Mouse (Mus musculus): ENCODE results near the gene Ralgds. TPM values are rescaled to one million over a fixed set of nuclear protein-coding genes. Genes with fewer than 3 reads are reported as not detected.

Ralgds gene
- polyA plus RNA-seq, 1 experiment = 36.9 TPM

DNA sequence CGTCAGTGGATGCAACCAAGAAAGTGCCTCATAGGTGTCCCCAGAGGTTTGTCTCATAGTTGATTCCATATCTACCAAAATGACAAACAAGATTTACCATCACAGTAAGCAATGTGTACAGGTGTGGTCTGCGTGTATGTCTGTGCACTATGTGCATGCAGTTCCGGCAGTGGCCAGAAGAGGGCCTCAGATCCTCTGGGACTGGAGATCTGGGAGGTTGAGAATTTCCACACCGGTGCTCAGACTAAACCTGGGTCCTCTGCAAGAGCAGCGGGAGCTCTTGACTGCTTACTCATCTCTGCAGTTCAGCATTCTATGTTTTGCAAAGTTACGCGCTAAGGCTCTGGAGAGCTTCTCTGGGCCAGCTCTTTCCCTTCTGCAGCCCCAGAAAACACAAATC lies 84.1 kb downstream of the Ralgds start:
- no peaks in the 10 kb centered on the region for H3K4me1 ChIP-seq (ENCODE audit: control insufficient read depth, insufficient read depth, low read length)
- no peak overlapping the region for H3K4me3 ChIP-seq (ENCODE audit: insufficient read depth, low read length)
- no peak overlapping the region for H3K27ac ChIP-seq (ENCODE audit: insufficient read depth, low read length)
- 0 out of 2 replicates have a peak, but pooled peaks have one; percentile 1 for TF ChIP-seq CTCF (IDR thresholded peaks at IDR 0.05; ENCODE audit: borderline replicate concordance, insufficient read depth, low read length)
- TF ChIP-seq POLR2A (IDR thresholded peaks at IDR 0.05; ENCODE audit: low read depth, low read length) = no peak

DNA sequence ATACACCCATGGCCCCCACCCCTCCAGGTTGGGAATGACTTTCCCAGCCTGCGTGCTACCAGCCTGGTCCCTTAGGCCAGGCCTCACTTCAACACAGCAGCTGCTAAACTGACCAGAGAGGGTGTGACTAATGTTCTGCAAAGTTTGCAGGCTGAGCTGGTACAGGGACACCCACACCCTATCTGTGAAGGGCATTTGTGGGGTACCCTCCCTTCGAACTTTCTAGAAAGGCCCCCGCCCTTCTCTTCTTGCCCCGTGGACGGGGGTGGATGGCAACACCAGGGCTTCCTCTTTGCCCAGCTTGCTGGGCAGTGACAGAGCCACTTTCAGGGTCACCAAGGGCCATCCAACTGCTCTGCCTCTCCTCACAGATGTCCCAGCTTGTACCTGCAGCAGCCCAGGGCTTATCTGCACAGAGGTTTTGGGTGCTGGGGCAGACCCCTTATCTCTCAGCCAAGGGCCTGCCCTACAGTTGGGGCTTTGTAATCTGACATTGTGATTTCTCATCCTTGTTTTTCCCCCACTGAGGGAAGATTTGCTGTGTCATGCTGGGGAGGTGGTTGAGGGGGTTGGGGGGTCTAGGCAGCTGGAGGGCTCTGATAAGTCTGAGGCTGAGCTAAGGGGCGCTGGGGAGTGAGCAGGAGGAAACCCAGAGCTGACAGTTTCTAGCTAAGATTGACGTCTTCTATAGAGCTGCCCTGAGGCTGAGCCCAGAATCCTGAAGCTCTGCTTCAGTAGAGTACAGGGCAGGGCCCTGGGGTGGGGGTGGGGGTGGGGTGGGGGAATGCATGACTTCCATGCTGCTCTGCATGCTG lies 85.0 kb downstream of the Ralgds start:
- no peaks in the 10 kb centered on the region for H3K4me1 ChIP-seq (ENCODE audit: control insufficient read depth, insufficient read depth, low read length)

DNA sequence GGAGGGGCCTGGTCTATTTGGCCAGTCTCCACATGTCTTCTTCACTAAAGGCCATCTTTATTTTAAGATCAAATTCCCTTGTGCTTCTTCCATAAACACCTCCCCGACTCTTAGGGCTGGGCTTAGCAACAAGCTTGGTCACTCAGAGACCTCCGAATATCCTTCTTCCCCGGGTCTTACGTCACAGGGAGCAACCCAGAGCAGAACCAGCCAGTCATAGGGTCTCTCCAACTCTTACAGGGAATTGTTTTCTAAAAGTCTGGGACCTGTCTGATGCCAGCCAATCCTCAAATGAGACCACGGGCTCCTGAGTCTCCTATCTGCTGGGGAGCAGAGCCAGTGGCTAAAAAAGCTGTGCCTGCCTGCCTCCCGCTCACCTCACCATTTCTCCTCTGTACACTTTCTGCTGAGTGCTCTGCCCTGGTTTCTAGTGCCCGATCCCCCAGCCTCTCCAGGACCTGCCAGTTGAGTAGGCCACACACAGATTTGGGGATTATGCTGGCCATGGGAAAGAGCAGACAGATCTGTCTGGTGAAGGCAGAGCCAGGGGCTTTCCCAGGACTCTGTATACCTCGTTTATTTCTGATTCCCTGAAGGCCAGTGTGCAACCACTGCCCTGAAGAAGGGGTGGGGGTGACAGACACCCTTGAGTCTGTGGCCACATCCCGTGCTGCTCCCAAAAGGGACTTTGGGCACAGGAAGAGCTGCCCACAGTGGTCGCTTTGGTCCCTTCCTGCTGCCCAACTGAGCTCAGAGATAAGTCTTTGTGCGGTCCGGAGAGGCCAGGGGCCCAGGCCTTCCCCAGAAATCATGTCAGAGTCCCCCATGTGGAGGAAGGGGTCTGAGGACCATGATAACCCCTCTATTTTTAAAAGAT lies 86.0 kb downstream of the Ralgds start:
- no peaks in the 10 kb centered on the region for H3K4me1 ChIP-seq (ENCODE audit: control insufficient read depth, insufficient read depth, low read length)
- H3K4me3 ChIP-seq (ENCODE audit: insufficient read depth, low read length) = no peak overlapping the region
- no peak overlapping the region for H3K27ac ChIP-seq (ENCODE audit: insufficient read depth, low read length)
- TF ChIP-seq CTCF (IDR thresholded peaks at IDR 0.05; ENCODE audit: borderline replicate concordance, insufficient read depth, low read length) (no peak), POLR2A (IDR thresholded peaks at IDR 0.05; ENCODE audit: low read depth, low read length) (no peak)

More for the DNA sequence above, 85.0 kb downstream of the Ralgds start:
- H3K4me3 ChIP-seq (ENCODE audit: insufficient read depth, low read length) = no peak overlapping the region
- H3K27ac ChIP-seq (ENCODE audit: insufficient read depth, low read length) = no peak overlapping the region
- TF ChIP-seq CTCF (IDR thresholded peaks at IDR 0.05; ENCODE audit: borderline replicate concordance, insufficient read depth, low read length) (no peak), POLR2A (IDR thresholded peaks at IDR 0.05; ENCODE audit: low read depth, low read length) (no peak)

DNA sequence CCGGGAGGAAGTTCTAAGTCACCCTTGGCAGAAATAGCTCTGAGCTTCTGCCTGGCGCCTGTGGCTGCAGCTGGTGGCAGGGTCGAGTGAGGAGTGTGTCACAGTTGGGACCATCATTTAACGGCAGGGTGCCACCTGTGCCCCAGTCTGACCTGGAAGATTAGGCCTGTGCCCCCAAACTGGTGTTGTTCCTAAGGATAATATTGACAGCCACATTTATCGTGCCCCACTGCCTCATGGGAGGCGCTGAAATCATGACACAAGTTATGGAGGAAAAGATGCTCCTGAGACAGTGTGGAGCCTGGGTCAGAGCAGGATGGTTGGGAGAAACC lies 86.6 kb downstream of the Ralgds start:
- H3K4me1 ChIP-seq (ENCODE audit: control insufficient read depth, insufficient read depth, low read length) = no peaks in the 10 kb centered on the region
- TF ChIP-seq CTCF (IDR thresholded peaks at IDR 0.05; ENCODE audit: borderline replicate concordance, insufficient read depth, low read length) (no peak), POLR2A (IDR thresholded peaks at IDR 0.05; ENCODE audit: low read depth, low read length) (no peak)
- no peak overlapping the region for H3K27ac ChIP-seq (ENCODE audit: insufficient read depth, low read length)
- no peak overlapping the region for H3K4me3 ChIP-seq (ENCODE audit: insufficient read depth, low read length)

DNA sequence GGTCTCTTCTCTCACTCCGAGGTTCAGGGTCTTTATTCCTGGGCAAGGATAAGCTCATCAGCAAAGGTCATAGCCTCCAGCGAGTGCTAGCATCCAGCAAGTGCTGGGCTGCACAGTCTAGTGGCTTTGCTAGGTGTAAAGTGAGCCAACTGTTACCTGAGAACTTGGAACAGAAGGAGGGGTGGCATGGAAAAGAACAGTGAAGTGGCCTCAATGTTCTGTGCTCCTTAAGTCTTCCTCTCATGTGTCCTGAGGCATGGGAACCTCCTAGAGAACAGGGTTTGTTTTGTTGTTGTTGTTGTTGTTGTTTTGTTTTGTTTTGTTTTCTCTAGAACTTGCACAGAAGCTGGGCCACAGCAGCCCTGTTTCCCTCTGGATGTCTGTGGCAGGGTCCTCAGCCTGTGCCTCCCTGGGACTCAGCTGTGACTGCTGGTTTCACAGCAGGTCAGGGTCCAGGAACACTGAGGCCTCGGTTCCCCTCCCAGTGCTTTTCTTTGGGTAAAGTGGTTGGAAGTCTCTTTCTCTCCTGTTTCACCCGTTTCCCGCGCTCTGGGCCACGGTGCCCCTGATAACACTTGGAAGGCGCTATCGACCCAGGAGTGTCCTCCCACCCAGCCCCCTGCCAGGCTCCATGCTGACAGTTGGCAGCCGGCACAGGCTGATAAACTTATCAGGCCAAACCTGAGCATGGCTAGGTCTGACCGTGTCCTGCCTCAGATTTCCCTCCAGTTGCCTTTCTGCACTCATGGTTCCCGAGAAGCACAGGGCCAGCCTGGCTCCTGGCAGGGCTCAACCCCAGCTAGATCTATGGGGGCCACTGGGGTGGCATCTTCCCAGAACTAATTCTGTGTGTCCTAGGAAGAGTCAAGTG lies 89.0 kb downstream of the Ralgds start:
- no peaks in the 10 kb centered on the region for H3K4me1 ChIP-seq (ENCODE audit: control insufficient read depth, insufficient read depth, low read length)
- no peak overlapping the region for H3K4me3 ChIP-seq (ENCODE audit: insufficient read depth, low read length)
- no peak overlapping the region for H3K27ac ChIP-seq (ENCODE audit: insufficient read depth, low read length)
- TF ChIP-seq POLR2A (IDR thresholded peaks at IDR 0.05; ENCODE audit: low read depth, low read length) (no peak), CTCF (IDR thresholded peaks at IDR 0.05; ENCODE audit: borderline replicate concordance, insufficient read depth, low read length) (no peak)

Other genes starting within 250 kb of the Ralgds start
- 2.4 and 3.7 TPM in 2 replicates for gene Ppp1r26, start 66.3 kb upstream of the Ralgds start, polyA plus RNA-seq (2011; ENCODE audit: insufficient read length, low read depth, missing spikeins)
- gene 1700007K13Rik, start 46.8 kb upstream of the Ralgds start, polyA plus RNA-seq (2011; ENCODE audit: insufficient read length, low read depth, missing spikeins) = 6.6 and 6.8 TPM in 2 replicates
- 33.1 and 37.4 TPM in 2 replicates for gene Mrps2, start 45.1 kb upstream of the Ralgds start, polyA plus RNA-seq (2011; ENCODE audit: insufficient read length, low read depth, missing spikeins)
- not detected in 2 replicates for gene Gbgt1, start 16.2 kb upstream of the Ralgds start, polyA plus RNA-seq (2011; ENCODE audit: insufficient read length, low read depth, missing spikeins)
- not detected in 2 replicates for gene Gm10134, start 7.0 kb upstream of the Ralgds start, polyA plus RNA-seq (2011; ENCODE audit: insufficient read length, low read depth, missing spikeins)
- gene Cel, start 50.3 kb downstream of the Ralgds start, polyA plus RNA-seq (2011; ENCODE audit: insufficient read length, low read depth, missing spikeins) = not detected in 2 replicates
- 15.1 and 23.1 TPM in 2 replicates for gene Gtf3c5, start 70.6 kb downstream of the Ralgds start, polyA plus RNA-seq (2011; ENCODE audit: insufficient read length, low read depth, missing spikeins)
- not detected in 2 replicates for gene Gfi1b, start 108.9 kb downstream of the Ralgds start, polyA plus RNA-seq (2011; ENCODE audit: insufficient read length, low read depth, missing spikeins)
- gene Tsc1, start 128.1 kb downstream of the Ralgds start, polyA plus RNA-seq (2011; ENCODE audit: insufficient read length, low read depth, missing spikeins) = 18.5 and 22.2 TPM in 2 replicates
- 2.0 TPM in 1 of 2 replicates, not detected in the other for gene Spaca9, start 186.6 kb downstream of the Ralgds start, polyA plus RNA-seq (2011; ENCODE audit: insufficient read length, low read depth, missing spikeins)
- gene Ak8, start 187.0 kb downstream of the Ralgds start, polyA plus RNA-seq (2011; ENCODE audit: insufficient read length, low read depth, missing spikeins) = not detected in 2 replicates